Mouse (Mus musculus) embryo, embryonic 11.5 days (tissue): ENCODE data around the gene Sectm1a.
"Not testable (repeated sequence)": the region's sequence is repeated elsewhere in the genome, so short reads cannot be mapped to it uniquely, and the experiment has no call there.

Experiments
- DNase-seq: peaks from one replicate; pipeline ENCODE4 v3.0.0-alpha.2; 2012; ENCODE audit warnings: low read depth, low spot score

Gene Sectm1a

GRCm38 (mm10) chr11:121047826-121048399 is 33.1 kb downstream of the Sectm1a start:
- peak; percentile 26 for DNase-seq

- DNase-seq, result no peak
These were observed 35.7 kb downstream of the Sectm1a start for GRCm38 (mm10) chr11:121045286-121045685.

GRCm38 (mm10) chr11:121043025-121043424 is 38.0 kb downstream of the Sectm1a start:
- not testable (repeated sequence) for DNase-seq

- DNase-seq, result no peak
These were observed 38.5 kb downstream of the Sectm1a start for GRCm38 (mm10) chr11:121042480-121042879.

GRCm38 (mm10) chr11:121041636-121042035 is 39.4 kb downstream of the Sectm1a start:
- no peak for DNase-seq

- DNase-seq, result peak; percentile 69
These were observed 39.8 kb downstream of the Sectm1a start for GRCm38 (mm10) chr11:121041212-121041611.

- DNase-seq, result no peak
These were observed 41.7 kb downstream of the Sectm1a start, which contains the start of gene Cd7 for GRCm38 (mm10) chr11:121039302-121039701. Cd7 (minus strand) TSS chr11:121039418.

GRCm38 (mm10) chr11:121038366-121039240 is 42.4 kb downstream of the Sectm1a start:
- no peak for DNase-seq

- DNase-seq, result no peak
These were observed 47.9 kb downstream of the Sectm1a start for GRCm38 (mm10) chr11:121033118-121033517.

GRCm38 (mm10) chr11:121027259-121027658 is 53.8 kb downstream of the Sectm1a start:
- DNase-seq, result no peak

GRCm38 (mm10) chr11:121024163-121024562 is 56.9 kb downstream of the Sectm1a start:
- DNase-seq, result no peak

- no peak for DNase-seq
These were observed 61.5 kb downstream of the Sectm1a start for GRCm38 (mm10) chr11:121019501-121019900.

- peak; percentile 46 for DNase-seq
These were observed 63.3 kb downstream of the Sectm1a start for GRCm38 (mm10) chr11:121017703-121018102.
